Mouse (Mus musculus): Measurements from ENCODE around the gene Prkcsh.

The Prkcsh gene

DNA sequence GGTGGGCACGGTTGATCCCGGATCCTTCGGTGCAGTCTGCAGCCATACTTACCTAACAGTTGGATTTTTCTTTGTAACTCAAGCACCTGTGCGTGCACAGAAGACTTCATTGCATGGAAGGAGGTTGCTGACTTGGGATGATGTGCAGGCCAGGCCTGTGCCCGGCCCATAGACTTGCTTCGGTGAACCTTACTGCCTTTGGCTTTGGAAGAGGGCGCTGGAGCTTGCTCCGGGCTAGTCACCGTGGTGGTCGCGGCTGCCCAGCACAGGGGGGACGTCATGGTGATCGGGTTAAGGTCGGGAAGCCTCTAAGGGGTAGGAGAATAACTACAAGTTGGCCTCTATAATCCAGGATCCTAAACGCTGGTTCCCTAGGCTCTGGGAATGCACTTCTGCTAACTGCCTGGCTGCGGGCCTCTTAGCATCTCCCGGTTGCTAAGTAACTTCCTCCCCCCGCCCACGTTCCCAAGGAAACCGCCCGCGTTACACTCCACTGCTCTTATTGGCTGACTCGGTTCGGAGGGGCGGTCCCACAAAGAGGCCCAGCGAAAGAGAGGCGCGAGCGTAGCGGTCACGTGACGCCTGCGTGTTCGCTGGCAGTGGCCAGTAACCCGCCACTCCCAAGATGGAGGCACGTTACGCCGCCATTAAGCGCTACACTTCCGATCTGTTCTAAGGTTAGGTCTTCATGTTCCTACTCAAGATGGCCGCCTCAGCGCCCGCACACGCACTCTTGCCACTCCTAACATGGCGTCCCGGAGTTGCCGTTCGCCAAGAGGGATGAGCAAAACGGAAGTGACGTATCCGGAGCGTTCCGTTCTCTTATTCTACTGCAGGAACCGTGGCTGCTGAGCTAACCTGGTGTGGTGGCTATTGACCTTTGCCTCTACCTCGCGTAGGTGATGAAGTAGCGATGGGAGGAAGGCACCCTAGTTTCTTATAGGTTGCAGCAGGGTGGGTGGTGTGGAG, at the start of gene Prkcsh, which contains the start of gene Ccdc151:
Gene Prkcsh (plus strand): TSS at position 613 of the 969 bp plus-strand sequence.
Gene Ccdc151 (minus strand): TSS at position 441 of the 969 bp plus-strand sequence.
- peak; percentile 100 for DNase-seq (ENCODE audit: low read depth, low spot score)

DNA sequence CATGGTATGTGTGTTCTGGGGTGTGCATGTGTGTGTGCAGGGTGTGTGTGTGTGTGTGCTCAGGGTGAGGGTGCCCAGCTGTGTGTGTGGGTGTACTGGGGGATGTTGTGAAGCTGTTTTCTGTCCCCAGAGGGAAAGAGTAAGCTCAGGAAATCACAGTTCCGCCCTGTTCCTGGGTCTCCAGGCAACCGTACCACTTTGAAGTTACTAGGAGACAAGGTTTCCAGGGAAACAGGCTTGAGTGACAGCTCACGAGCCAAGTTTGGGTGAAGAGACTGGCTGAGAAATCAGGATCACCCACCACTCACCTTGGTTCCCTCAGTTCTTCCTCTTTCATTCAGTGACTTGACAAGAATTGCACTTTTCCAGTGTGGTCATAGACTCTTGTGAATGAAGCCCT, 49.0 kb upstream of the Prkcsh start:
- DNase-seq (ENCODE audit: low read depth, low spot score) = no peak

DNA sequence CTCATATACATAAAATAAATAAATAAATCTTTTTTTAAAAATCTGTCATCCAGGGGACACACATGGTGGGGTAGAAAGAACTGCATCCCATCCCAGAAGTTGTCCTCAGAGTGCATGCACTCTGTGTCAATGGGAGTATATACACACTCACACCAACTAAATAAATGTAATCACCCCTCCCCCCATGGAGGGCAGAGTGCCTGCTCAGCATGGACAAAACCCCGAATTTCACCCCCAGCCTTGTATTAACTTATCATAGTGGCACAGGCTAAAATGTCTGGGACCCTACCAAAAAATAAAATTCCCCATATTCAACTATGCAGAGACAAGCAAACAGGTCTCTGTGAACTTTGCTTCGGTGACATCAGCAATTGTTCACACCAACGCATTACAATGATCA, 48.0 kb upstream of the Prkcsh start:
- no peak for DNase-seq (ENCODE audit: low read depth, low spot score)

DNA sequence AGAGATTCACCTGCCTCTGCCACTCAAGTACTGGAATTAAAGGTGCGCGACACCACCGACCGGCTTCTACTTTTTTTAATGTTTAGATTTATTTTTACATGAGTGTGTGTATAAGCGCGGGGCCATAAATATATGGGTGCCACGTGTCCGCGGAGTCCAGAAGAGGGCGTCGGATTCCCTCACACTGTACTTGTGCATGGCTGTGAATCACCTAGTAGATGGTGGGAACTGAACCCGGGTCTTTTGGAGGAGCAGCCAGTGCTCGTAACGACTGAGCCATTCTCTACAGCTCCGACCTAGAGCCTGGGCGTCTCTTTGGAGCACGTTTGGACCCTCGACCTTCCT, 47.4 kb upstream of the Prkcsh start:
- DNase-seq (ENCODE audit: low read depth, low spot score) = no peak

DNA sequence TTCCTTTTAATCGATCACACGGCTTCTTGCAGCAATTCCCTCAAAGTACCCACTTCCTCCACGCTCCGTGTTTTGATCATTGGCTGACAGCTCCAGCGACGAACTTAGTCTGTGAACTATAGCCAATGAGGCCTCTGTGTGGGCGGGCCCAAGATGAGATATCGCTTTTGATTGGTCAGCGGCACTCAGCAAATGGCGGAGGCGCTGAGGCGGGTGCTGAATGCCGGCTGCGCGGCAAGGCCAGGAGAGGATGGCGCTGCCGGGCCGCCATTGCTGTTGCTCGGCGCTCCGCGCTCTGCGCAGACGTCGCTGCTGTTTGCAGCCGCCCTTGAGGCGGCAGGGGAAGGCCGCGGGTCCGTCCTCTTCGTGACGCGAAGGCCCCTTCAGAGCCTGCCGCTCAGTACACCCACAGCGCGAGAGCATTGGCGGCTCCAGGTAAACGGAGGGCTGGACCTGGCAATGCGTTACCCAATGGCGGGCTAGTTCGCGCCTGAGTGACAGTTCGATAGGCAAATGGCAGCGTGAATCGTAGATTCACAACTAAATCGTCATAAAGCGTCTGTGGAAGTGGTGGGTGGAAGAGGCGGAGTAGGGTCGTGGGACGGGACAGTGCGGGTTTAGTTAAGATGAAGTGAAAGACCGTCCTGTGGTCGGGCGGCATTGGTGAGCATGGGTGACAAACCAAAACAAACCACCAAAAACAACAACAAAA, 46.9 kb upstream of the Prkcsh start, which contains the start of gene Swsap1:
Gene Swsap1 (plus strand): TSS at position 186 of the 712 bp plus-strand sequence.
- peak; percentile 97 for DNase-seq (ENCODE audit: low read depth, low spot score)

DNA sequence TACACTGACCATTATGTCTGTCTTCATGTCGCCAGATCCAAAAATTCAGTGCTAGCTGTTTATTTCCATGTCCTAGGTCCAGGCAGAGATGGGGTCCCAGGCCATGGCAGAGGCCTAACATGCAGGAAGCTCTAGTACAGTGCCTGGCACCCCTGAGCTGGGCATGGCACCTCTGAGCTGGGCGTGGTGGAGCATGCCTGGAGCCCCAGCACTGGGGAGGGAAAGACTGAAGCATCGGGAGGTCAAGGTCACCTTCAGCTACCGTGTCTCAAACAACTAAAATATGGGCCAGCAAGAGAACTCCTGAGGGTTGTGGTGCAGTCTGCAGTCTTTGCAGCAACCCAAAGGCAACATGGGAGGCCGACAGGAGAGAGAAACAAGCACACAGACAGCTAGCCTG, 44.2 kb upstream of the Prkcsh start:
- DNase-seq (ENCODE audit: low read depth, low spot score) = no peak

DNA sequence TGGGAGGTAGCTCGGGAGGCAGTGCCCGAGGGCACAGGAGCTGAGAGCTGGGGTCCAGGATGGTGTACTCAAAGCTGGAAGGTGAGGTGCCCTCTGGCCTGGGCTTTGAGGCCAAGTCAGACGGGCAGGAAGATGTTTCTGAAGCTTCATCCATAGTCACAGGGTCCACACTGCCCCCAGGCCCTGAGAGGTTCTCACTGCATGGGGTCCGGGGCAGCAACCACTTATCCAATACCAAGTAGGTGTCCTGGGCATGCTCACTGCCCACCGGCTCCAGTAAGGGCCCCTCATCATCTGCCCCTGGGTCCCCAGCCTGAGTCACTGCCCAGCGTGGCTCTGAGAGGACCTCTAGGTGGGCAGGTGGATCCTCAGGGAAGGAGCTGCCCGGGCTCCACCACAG, 43.4 kb upstream of the Prkcsh start:
- DNase-seq (ENCODE audit: low read depth, low spot score) = no peak

DNA sequence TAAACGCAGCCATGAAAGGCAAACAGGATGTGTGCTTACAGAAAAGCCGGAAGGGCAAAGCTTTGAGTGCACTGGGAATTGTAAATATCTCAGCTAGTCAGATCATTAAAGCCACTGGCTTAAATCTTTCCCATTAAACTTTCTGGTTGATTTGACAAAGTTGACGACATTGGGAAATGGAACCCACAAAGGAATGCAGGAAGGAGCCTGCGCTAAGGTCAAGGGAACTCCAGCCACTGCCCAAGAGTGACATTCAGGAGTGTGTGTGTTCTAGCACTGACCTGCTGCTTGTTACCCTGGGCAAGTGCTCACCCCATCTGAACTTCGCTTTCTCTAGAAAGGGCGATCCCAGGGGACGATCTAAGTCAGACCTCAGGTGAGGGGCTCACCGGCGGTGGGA, 42.5 kb upstream of the Prkcsh start:
- no peak for DNase-seq (ENCODE audit: low read depth, low spot score)

DNA sequence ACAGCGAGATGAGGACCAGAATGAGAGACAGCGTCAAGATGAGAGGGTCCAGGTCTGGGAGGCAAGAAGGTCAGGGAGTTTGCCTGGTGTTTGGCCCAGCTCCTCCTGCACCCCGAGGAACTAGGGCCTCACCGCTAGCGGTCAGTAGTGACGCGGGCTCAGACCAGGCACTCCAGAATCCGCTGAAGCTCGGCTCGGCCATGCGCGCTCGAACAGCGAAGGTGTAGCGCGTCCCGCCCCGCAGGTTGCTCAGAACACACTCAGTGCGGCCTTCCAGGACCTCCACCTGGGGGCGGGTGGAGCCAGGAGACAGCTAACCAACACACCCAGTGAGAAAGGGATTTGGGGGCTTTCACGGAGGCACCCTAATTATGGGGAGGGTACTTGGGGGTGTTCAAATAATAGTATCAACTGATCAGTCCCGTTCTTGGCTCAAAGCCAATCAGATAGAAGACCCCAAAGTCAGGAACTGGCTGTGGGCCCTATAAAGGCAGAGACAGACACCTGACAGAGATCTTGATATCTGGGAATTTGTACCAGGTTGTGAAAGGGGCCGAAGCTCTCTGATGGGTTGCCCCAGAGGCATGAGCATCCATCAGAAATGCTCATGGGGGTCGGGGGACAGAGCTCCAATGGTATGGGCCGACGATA, 41.9 kb upstream of the Prkcsh start:
- DNase-seq (ENCODE audit: low read depth, low spot score) = no peak

DNA sequence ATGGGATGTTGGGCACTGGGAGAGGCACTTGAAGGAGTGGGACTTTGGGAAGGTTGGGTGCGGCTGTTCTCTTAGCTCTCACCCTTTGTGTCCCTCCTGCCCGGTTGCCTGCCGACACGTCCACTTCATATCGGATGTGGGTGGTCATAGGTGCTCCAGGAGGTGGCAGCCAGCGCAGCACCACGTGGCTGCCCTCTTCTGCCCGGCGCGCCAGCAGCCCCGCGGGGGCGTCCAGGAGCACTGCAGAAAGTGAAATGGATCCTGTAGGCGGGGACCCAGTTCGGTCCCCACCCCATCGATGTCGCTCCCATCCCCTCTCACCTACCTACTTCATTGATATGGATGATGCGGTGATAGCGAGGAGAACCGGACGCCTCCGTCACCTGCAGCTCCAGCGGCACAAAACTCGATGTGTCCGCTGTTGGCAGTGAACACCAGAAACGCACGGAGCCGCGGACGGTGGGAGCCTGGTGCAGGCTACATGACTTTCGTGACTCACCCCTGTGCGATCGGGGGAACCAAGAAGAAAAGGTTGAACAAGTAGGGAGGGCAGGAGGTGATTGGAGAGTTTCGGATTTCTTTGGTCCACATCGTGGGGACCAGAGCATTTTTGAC, 41.1 kb upstream of the Prkcsh start:
- DNase-seq (ENCODE audit: low read depth, low spot score) = no peak

DNA sequence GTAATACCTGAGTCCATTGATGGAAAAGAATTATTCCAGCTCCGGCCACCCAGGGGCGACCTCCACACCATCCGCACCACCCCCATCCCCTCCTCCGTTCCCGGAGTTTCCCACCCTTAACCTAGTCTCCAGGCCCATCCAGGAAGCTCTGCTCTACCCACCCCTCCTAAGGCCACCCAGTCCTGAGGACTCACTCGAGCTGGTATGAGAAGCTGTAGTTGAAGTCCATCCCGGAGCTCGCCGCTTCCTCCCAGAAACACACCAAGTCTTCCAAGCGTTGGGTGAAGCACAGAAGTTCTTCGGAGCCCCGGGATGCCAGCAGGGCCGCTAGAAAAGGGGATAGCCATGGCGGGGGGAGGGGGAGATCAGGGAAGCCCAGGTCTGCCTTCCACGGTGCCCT, 40.6 kb upstream of the Prkcsh start:
- DNase-seq (ENCODE audit: low read depth, low spot score) = no peak

DNA sequence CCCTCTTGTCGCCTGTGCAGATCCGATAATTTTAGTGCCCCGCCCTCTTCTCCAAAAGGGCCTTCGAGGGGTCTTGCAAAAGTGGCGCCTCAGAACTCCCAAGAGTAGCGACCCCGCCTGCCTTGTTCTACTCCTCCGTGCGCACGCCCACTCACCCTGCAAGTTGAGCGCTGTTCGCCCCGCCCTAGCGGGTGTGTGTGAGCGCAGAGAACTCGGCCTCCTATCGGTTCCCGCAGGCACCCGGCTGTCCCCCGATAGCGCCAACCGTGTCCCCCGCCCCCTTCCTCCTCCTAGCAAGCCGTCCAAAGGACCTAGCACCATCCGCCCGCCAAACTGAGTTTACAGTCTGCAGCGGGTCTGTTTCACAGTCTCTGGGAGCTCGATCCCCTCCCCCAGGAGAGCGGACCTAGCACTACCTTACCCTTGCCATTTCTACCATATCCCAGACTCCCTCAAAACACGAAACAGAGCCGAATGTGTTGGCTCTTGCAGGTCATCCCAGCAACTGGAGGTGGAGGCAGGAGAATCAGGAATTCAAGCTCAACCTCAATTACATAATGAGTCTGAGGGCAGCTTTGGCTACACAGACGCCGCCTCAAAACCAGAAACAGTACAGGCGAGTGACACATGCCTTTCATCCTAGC, 40.1 kb upstream of the Prkcsh start:
- DNase-seq (ENCODE audit: low read depth, low spot score) = no peak

DNA sequence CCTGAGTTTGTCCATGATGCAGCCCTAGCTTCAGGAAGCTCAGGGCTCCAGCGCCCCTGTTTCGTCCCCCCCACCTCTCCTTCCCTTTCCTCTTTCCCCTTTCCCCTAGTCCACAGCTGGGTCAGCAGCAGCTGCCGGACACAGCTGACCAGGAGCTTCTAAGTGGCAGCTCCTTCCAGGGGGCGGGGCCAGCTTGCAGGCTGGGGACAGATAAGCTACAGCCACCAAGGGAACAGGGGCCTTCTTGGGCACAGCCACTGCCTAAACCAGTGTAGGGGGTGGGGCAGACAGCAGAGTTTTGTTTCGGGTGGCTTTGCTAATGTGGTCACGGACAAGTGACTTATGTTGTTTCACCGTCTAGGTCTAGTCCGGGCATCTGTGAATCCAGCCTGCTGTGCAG, 39.2 kb upstream of the Prkcsh start, which contains the start of gene Epor:
Gene Epor (minus strand): TSS at position 90 of the 400 bp plus-strand sequence.
- DNase-seq (ENCODE audit: low read depth, low spot score) = no peak

DNA sequence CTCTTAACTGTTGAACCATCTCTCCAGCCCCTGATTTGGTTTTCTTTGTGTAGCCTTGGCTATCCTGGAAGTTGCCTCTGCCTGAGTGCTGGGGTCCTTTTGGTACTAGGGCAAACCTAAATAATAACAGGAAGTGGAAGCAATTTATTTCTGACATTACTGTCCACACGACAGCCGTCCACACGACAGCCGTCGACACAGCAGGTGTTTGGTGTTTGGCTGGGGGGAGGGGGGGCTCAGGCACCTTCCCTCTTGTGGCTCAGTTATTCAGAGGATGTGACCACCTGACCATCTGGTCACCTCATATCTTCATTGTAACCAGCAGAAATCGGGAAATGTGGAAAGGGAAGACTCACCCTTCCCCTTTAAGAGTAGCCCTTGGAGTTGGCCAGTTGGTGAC, 33.7 kb upstream of the Prkcsh start:
- DNase-seq (ENCODE audit: low read depth, low spot score) = no peak

DNA sequence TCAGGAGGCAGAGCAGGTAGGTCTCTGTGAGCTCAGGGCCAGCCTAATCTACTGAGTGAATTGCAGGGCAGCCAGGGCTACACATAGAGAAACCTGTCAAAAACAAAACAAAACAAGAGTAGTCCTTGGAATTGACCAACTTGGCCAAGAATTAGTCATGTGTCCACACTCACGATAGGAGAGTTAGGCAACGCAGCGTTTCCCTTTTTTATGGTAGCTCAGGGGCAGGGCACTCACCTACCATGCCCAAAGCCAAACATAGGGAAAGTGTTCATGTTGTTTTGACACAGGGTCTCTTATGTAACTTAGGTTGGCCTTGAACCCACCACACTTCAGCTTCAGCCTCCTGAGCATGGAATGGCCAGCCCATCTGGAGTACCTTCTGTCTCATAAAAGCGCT, 33.3 kb upstream of the Prkcsh start:
- DNase-seq (ENCODE audit: low read depth, low spot score) = no peak

DNA sequence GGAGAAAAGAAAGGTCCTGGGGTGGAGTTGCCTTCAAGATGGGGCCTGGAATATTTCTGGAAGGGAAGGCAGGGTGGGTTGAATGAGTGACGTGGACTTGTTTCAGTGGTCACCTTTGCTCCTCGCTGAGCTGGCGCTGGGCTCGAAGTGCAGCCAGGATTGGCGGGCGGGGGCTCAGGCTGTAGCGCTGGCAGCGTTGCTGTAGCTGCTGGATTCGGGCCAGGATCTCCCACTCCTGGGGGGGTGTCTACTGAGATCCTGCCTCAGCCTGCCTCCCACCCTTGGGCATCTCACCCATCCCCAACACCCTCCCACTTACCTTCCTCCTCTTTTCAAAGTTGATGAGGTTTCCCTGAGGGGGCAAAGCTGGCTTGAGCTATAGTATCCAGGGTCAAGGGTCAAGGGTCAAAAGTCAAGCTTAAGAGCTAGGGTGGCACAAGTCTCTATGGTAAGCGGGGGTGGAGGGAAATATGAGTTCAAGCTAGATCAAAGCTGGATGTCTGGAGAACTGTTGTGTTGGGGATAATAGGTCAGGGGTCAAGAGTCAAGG, 25.9 kb upstream of the Prkcsh start:
- DNase-seq (ENCODE audit: low read depth, low spot score) = no peak

DNA sequence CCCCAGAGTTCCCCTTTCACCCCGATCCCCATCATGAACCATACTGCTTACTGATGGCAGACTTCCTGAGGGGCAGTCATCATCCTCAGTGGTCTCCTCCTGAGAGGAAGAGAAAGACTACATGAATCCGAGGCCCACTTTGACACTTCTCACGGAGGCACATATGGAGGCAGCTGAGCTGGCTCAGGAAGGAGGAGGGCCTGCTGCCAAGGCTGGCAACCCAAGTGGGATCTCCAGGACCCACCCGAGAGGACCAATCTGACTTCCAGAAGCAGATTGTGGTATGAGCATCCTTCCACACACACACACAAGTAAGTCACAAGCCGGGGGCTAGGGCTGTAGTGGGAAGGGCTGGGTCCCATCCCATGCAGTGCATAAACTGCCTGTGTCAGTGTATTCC, 25.3 kb upstream of the Prkcsh start:
- DNase-seq (ENCODE audit: low read depth, low spot score) = no peak

DNA sequence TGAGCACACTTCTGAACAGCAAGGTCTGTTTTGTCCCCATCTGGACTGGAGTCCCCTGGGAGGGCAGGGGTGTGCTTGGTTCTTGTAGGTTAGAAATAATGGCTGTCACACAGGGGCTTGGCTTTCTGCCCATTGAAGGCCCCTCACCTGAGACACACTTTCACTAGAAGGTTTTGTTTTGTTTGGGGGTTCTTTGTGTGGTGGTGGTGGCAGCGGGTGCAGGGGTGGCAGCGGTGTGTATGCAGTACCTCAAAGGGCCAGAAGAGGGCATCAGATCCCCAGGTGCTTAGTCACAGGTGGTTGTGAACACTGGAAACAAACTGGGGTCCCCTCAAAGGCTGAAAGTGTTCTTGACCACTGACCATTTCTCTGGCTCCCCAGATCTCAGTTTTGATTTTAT, 24.6 kb upstream of the Prkcsh start:
- no peak for DNase-seq (ENCODE audit: low read depth, low spot score)

DNA sequence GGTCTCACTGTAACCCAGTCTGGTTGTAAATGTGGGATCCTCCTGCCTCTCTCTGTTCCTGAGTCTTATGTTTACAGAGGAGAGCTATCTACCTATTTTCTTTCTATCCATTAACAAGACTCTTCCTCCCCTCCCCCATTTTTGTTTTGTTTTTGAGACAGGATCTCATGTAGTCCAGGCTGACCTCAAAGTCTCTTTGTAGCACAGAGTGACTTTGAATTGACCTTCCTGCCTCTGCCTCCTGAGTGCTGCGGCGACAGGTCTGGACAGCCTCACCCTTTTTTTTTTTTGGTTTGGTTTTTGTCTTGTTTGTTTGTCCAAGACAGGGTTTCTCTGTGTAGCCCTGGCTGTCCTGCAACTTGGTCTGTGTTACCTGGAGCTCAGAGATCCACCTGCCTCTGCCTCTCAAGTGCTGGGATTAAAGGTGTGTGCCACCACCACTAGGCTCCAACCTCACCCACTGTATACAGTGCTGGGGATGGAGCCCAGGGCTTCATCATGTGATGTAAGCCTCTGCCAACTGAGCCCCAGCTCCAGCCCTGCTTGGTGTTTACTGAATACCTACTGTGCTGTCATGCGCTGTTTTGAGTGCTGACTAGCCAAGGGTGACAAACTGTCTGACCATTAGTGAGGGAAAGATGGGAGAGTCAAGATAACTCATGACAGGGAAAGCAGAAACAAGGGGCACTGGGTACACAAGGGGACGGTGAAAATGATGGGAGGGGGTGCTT, 24.0 kb upstream of the Prkcsh start:
- no peak for DNase-seq (ENCODE audit: low read depth, low spot score)

DNA sequence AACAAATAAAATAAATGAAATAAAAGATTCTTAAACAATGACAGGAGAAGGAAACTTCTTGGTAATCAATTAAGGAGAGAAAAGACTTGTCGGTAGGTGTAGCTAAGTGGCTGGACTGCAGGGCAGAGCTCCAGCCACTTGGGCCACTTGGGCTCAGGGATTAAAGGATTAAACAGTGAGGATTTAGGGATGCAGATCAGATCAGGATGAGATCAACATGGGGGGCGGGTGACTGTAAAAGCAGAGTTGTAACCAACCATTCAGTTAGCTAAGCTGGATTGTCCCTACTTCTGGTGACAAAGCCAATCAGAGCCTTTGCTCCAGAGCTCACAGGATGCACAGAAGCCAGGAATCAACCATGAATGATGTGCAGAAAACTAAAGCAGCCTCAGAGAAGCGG, 18.7 kb upstream of the Prkcsh start:
- DNase-seq (ENCODE audit: low read depth, low spot score) = peak; percentile 67
